ENCODE assay signal across 10 mouse cellular contexts in the genomic region with DNA sequence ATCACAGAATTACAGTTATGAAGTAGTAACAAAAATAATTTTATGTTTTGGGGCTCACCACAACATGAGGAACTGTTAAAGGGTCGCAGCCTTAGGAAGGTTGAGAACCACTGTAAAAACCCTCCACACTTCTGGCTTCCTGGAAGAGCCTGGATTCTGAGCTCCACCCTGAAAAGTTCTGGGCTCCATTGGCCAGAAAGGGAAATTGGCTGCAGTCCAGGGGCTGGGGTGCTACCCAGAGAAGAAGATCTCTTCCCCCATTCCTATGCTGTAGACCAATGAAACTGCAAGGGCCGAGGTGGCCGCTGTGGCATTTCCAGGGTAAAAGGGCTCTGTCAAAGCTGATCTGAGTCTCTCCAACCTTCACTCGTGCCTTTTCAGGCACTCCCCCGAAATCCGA. TPM values are rescaled to one million over a fixed set of nuclear protein-coding genes. Genes with fewer than 3 reads are reported as not detected.
DNase-seq lines count a peak whose midpoint lies in the region; ATAC-seq lines count a peak whose summit lies in the region.
"Had no signal": no experiment of that assay in that cellular context is flagged by ENCODE, and none has a peak within 500 bp of the region (broad histone marks: within the 10 kb centered on the region; RNA-seq: fewer than 3 reads in every experiment).

No protein-coding gene starts in this region.

- H3K9ac ChIP-seq in forebrain, embryonic 14.5 days (ENCODE audit: low read length) = no peak overlapping the region
- H3K9ac ChIP-seq in forebrain, embryonic 15.5 days (replicated peaks) = no peak overlapping the region
- H3K9ac ChIP-seq in heart, embryonic 16.5 days (ENCODE audit: low read length) = no peak overlapping the region
- no peak overlapping the region for H3K9ac ChIP-seq in limb, embryonic 15.5 days

- no peak overlapping the region for H3K4me3 ChIP-seq in forebrain, embryonic 14.5 days (ENCODE audit: low read depth, low read length)
- no peak overlapping the region for H3K4me3 ChIP-seq in forebrain, embryonic 15.5 days
- no peak overlapping the region for H3K4me3 ChIP-seq in heart, embryonic 16.5 days (ENCODE audit: low read length)
- no peak overlapping the region for H3K4me3 ChIP-seq in limb, embryonic 15.5 days

- 0 out of 2 replicates have a peak overlapping the region, but pooled peaks have one; percentile 64 for H3K4me2 ChIP-seq in forebrain, embryonic 14.5 days (ENCODE audit: low read length)
- H3K4me2 ChIP-seq in forebrain, embryonic 15.5 days (replicated peaks) = no peak overlapping the region
- no peak overlapping the region for H3K4me2 ChIP-seq in heart, embryonic 16.5 days (ENCODE audit: low read depth, low read length)
- peak overlapping the region; percentile 63 for H3K4me2 ChIP-seq in limb, embryonic 15.5 days

- H3K9me3 ChIP-seq in forebrain, embryonic 14.5 days (replicated peaks; ENCODE audit: control insufficient read depth, low read length) = no peaks in the 10 kb centered on the region
- no peaks in the 10 kb centered on the region for H3K9me3 ChIP-seq in forebrain, embryonic 15.5 days
- H3K9me3 ChIP-seq in heart, embryonic 16.5 days (replicated peaks; ENCODE audit: control insufficient read depth, low read length) = no peaks in the 10 kb centered on the region
- H3K9me3 ChIP-seq in limb, embryonic 15.5 days = no peaks in the 10 kb centered on the region
- H3K9me3 ChIP-seq: midbrain, embryonic 10.5 days had no signal

- no peaks in the 10 kb centered on the region for H3K36me3 ChIP-seq in forebrain, embryonic 14.5 days (ENCODE audit: control insufficient read depth, insufficient read depth, low read length)
- H3K36me3 ChIP-seq in forebrain, embryonic 15.5 days = no peaks in the 10 kb centered on the region
- no peaks in the 10 kb centered on the region for H3K36me3 ChIP-seq in heart, embryonic 16.5 days (ENCODE audit: control insufficient read depth, insufficient read depth)
- no peaks in the 10 kb centered on the region for H3K36me3 ChIP-seq in limb, embryonic 15.5 days
- H3K36me3 ChIP-seq: midbrain, embryonic 10.5 days had no signal

- H3K27me3 ChIP-seq in forebrain, embryonic 14.5 days (replicated peaks; ENCODE audit: control insufficient read depth, insufficient read depth, low read length) = peaks cover 5% of the 10 kb centered on the region
- H3K27me3 ChIP-seq in forebrain, embryonic 15.5 days = peaks cover 6% of the 10 kb centered on the region; the same call in 1 of the 2 replicates
- H3K27me3 ChIP-seq in heart, embryonic 16.5 days (ENCODE audit: control insufficient read depth, insufficient read depth, low read length) = no peaks in the 10 kb centered on the region
- H3K27me3 ChIP-seq in limb, embryonic 15.5 days = no peaks in the 10 kb centered on the region

- no peak for ATAC-seq in forebrain, embryonic 14.5 days
- ATAC-seq in forebrain, embryonic 15.5 days (replicated peaks) = no peak
- no peak for ATAC-seq in heart, embryonic 16.5 days (replicated peaks; ENCODE audit: extremely low read depth, insufficient read depth, low FRiP score)
- no peak for ATAC-seq in limb, embryonic 15.5 days (ENCODE audit: insufficient number of reproducible peaks, low FRiP score, low TSS enrichment, low read depth)
- no peak for ATAC-seq in megakaryocyte, adult 5-6 weeks (ENCODE audit: poor library complexity, severe bottlenecking)

- intact Hi-C loops in left cerebral cortex, postnatal 4 days (cut with DNase I) = no loop called here

- no peak for DNase-seq in forebrain, embryonic 14.5 days (ENCODE audit: low spot score)
- DNase-seq in left cerebral cortex, postnatal 4 days = peak; percentile 42
- no peak for DNase-seq in left cerebral cortex, adult 11 months (ENCODE audit: low spot score)
- no peak for DNase-seq in spleen, adult 12 weeks (ENCODE audit: low spot score)
- DNase-seq: cerebellum, postnatal 25 days had no signal

- no peak overlapping the region for H3K27ac ChIP-seq in forebrain, embryonic 14.5 days (ENCODE audit: low read depth, low read length)
- H3K27ac ChIP-seq in forebrain, embryonic 15.5 days (replicated peaks) = no peak overlapping the region
- H3K27ac ChIP-seq in heart, embryonic 16.5 days (ENCODE audit: low read length) = 0 out of 2 replicates have a peak overlapping the region, but pooled peaks have one; percentile 9
- peak overlapping the region; percentile 79 for H3K27ac ChIP-seq in limb, embryonic 15.5 days
- H3K27ac ChIP-seq: midbrain, embryonic 10.5 days had no signal

- 40% methylated on average over 6 of the region's 6 CpGs for WGBS in forebrain, embryonic 14.5 days
- whole genome bisulfite sequencing in forebrain, embryonic 15.5 days = 36% methylated on average over 6 of the region's 6 CpGs
- 32% methylated on average over 6 of the region's 6 CpGs for WGBS in heart, embryonic 16.5 days
- WGBS in limb, embryonic 15.5 days = 14% methylated on average over 6 of the region's 6 CpGs

- H3K4me1 ChIP-seq in forebrain, embryonic 14.5 days (ENCODE audit: control insufficient read depth, insufficient read depth, low read length) = peaks cover 9% of the 10 kb centered on the region; the same call in 1 of the 2 replicates
- H3K4me1 ChIP-seq in forebrain, embryonic 15.5 days = peaks cover 17% of the 10 kb centered on the region
- H3K4me1 ChIP-seq in heart, embryonic 16.5 days (ENCODE audit: control insufficient read depth, insufficient read depth, low read length) = peaks cover 18% of the 10 kb centered on the region
- peaks cover 42% of the 10 kb centered on the region for H3K4me1 ChIP-seq in limb, embryonic 15.5 days

RNA-seq across cellular contexts. Expression of gene Csrp1, which starts 21.8 kb away (rescaled TPM):
- polyA plus RNA-seq in forebrain, embryonic 14.5 days (2014; fragmentation: Nextera tagmentation; extraction: Ambion mirVana) = 22.3 and 24.9 TPM in 2 replicates
- 17.7 and 18.0 TPM in 2 replicates for polyA plus RNA-seq in forebrain, embryonic 15.5 days (2015; fragmentation: Nextera tagmentation; extraction: Ambion mirVana)
- total RNA-seq in left cerebral cortex, postnatal 4 days (2021) = 10 to 100 TPM; 31.2 to 32.8 TPM
- polyA plus RNA-seq in heart, embryonic 16.5 days (2015; fragmentation: Nextera tagmentation; extraction: Ambion mirVana) = 160 and 174 TPM in 2 replicates
- polyA plus RNA-seq in limb, embryonic 15.5 days (2015; fragmentation: Nextera tagmentation; extraction: Ambion mirVana) = 89.7 and 104 TPM in 2 replicates
- total RNA-seq in megakaryocyte, adult 5-6 weeks (2015) = 86.2 and 87.6 TPM in 2 replicates
- 99.9 and 100 TPM in 2 replicates for total RNA-seq in megakaryocyte, adult 5-6 weeks (2017)

Comparison
In these comparisons a context has a peak if more than half of its experiments do, and no peak if none do; other contexts are left out.
1. H3K4me2 ChIP-seq: peak in forebrain, embryonic 14.5 days (single experiment) and limb, embryonic 15.5 days (single experiment); none in forebrain, embryonic 15.5 days (single experiment) and heart, embryonic 16.5 days (single experiment).
2. H3K27ac ChIP-seq: peak in heart, embryonic 16.5 days (single experiment) and limb, embryonic 15.5 days (single experiment); none in forebrain, embryonic 14.5 days (single experiment) and forebrain, embryonic 15.5 days (single experiment).